Mouse (Mus musculus) MEL (cell line): ENCODE results near the gene Slc39a1. TPM values are rescaled to one million over a fixed set of nuclear protein-coding genes. Genes with fewer than 3 reads are reported as not detected.

Experiments
- DNase-seq: peaks from one replicate; pipeline ENCODE4 v3.0.0; 2011; ENCODE audit warnings: low read depth, low spot score
- H3K27ac ChIP-seq: 2 replicates; pipeline ENCODE4 v1.5.1; 2012; ENCODE audit warnings: low read depth, mild to moderate bottlenecking, control low read depth, low read length, moderate library complexity; ENCODE audit not compliant: control insufficient read depth
- H3K27me3 ChIP-seq, 2 experiments: fragments of 150-350 bp in 1 of 2; sonication (generic) in 1 of 2; 2 replicates each; pipeline ENCODE4 v1.6.1; 2012; ENCODE audit warnings: low read length in 2 of 2, mild to moderate bottlenecking in 2 of 2, improper control_type of control experiment in 1 of 2, moderate library complexity in 1 of 2; ENCODE audit not compliant: insufficient read depth in 2 of 2, control insufficient read depth in 1 of 2
- H3K36me3 ChIP-seq, 2 experiments: 2 replicates each; pipeline ENCODE4 v1.6.1; 2012 to 2014; ENCODE audit warnings: low read length in 2 of 2, improper control_type of control experiment in 1 of 2, inconsistent platforms in 1 of 2, mild to moderate bottlenecking in 1 of 2; ENCODE audit not compliant: insufficient read depth in 2 of 2, control insufficient read depth in 1 of 2
- H3K4me1 ChIP-seq, 2 experiments: fragments of 150-350 bp in 1 of 2; sonication (generic) in 1 of 2; 2 replicates each; pipeline ENCODE4 v1.6.1; 2012; ENCODE audit warnings: low read length in 2 of 2, improper control_type of control experiment in 1 of 2, mild to moderate bottlenecking in 1 of 2; ENCODE audit not compliant: insufficient read depth in 2 of 2, control insufficient read depth in 1 of 2
- H3K4me3 ChIP-seq, 2 experiments: fragments of 150-350 bp in 1 of 2; sonication (generic) in 1 of 2; 2 replicates each; pipeline ENCODE4 v1.5.1; 2012; ENCODE audit warnings: low read depth in 2 of 2, low read length in 2 of 2, mild to moderate bottlenecking in 2 of 2, moderate library complexity in 2 of 2, control low read depth in 1 of 2, improper control_type of control experiment in 1 of 2; ENCODE audit not compliant: control insufficient read depth in 1 of 2, insufficient read depth in 1 of 2
- H3K79me2 ChIP-seq: 2 replicates; pipeline ENCODE4 v1.6.1; 2012; ENCODE audit warnings: mild to moderate bottlenecking, low read length, moderate library complexity; ENCODE audit not compliant: control insufficient read depth, poor library complexity, insufficient read depth
- H3K9ac ChIP-seq: 2 replicates; pipeline ENCODE4 v1.6.1; 2012; ENCODE audit warnings: low read depth, mild to moderate bottlenecking, control low read depth, low read length, moderate library complexity; ENCODE audit not compliant: control insufficient read depth, poor library complexity, severe bottlenecking
- H3K9me3 ChIP-seq: fragments of 150-350 bp; sonication (generic); replicated peaks from 2 replicates; pipeline ENCODE4 v1.6.1; 2012; ENCODE audit warnings: mild to moderate bottlenecking, low read length, improper control_type of control experiment, moderate library complexity; ENCODE audit not compliant: insufficient read depth
- CHD1 ChIP-seq: IDR thresholded peaks from 2 replicates; pipeline ENCODE4 v1.6.1; 2012; ENCODE audit warnings: low read depth, mild to moderate bottlenecking, inconsistent platforms, low read length, improper control_type of control experiment
- CHD2 ChIP-seq: IDR thresholded peaks from 2 replicates; pipeline ENCODE4 v1.6.1; 2011; ENCODE audit warnings: low read length, improper control_type of control experiment
- CTCF ChIP-seq, 3 experiments: IDR thresholded peaks in 2 of 3; conservative IDR thresholded peaks in 1 of 3; 2 replicates each; pipeline ENCODE4 v1.5.1; 2011 to 2012; ENCODE audit warnings: low read length in 3 of 3, low read depth in 2 of 3, mild to moderate bottlenecking in 2 of 3, improper control_type of control experiment in 1 of 3, inconsistent platforms in 1 of 3, mixed read lengths in 1 of 3, moderate library complexity in 1 of 3; ENCODE audit not compliant: control insufficient read depth in 1 of 3, insufficient read depth in 1 of 3, poor library complexity in 1 of 3, severe bottlenecking in 1 of 3
- ELF1 ChIP-seq: IDR thresholded peaks from 2 replicates; pipeline ENCODE4 v1.6.1; 2014; ENCODE audit warnings: low read depth, mild to moderate bottlenecking, inconsistent platforms, low read length, improper control_type of control experiment, moderate library complexity
- EP300 ChIP-seq, 2 experiments: IDR thresholded peaks; 2 replicates each; pipeline ENCODE4 v1.6.1; 2011; ENCODE audit warnings: improper control_type of control experiment in 2 of 2, low read length in 2 of 2, low read depth in 1 of 2, mild to moderate bottlenecking in 1 of 2
- ETS1 ChIP-seq: IDR thresholded peaks from 2 replicates; pipeline ENCODE4 v1.6.1; 2012; ENCODE audit warnings: low read depth, mild to moderate bottlenecking, inconsistent platforms, low read length, improper control_type of control experiment, moderate library complexity
- GABPA ChIP-seq: IDR thresholded peaks from 2 replicates; pipeline ENCODE4 v1.6.1; 2012; ENCODE audit warnings: low read depth, mild to moderate bottlenecking, inconsistent platforms, low read length, improper control_type of control experiment, moderate library complexity
- JUND ChIP-seq: IDR thresholded peaks from 2 replicates; pipeline ENCODE4 v1.6.1; 2011; ENCODE audit warnings: low read depth, mild to moderate bottlenecking, improper control_type of control experiment, low read length
- KAT2A ChIP-seq: conservative IDR thresholded peaks from 2 replicates; pipeline ENCODE4 v1.6.1; 2012; ENCODE audit warnings: low read depth, low read length, improper control_type of control experiment, inconsistent platforms
- MAFK ChIP-seq: IDR thresholded peaks from 2 replicates; pipeline ENCODE4 v1.6.1; 2011; ENCODE audit warnings: low read depth, mild to moderate bottlenecking, low read length, improper control_type of control experiment, borderline replicate concordance
- MAX ChIP-seq: IDR thresholded peaks from 2 replicates; pipeline ENCODE4 v1.6.1; 2011; ENCODE audit warnings: low read length, improper control_type of control experiment
- MYB ChIP-seq: IDR thresholded peaks from 2 replicates; pipeline ENCODE4 v1.6.1; 2011; ENCODE audit warnings: mild to moderate bottlenecking, low read depth, low read length, improper control_type of control experiment
- MYC ChIP-seq: IDR thresholded peaks from 2 replicates; pipeline ENCODE4 v1.6.1; 2011; ENCODE audit warnings: low read depth, mild to moderate bottlenecking, low read length, improper control_type of control experiment, moderate library complexity
- NELFE ChIP-seq: IDR thresholded peaks from 2 replicates; pipeline ENCODE4 v1.6.1; 2011; ENCODE audit warnings: low read depth, low read length, improper control_type of control experiment
- NRF1 ChIP-seq: IDR thresholded peaks from 2 replicates; pipeline ENCODE4 v1.6.1; 2014; ENCODE audit warnings: low read depth, mild to moderate bottlenecking, inconsistent platforms, low read length, improper control_type of control experiment, moderate library complexity; ENCODE audit not compliant: poor library complexity, insufficient read depth, severe bottlenecking
- POLR2A ChIP-seq, 2 experiments: IDR thresholded peaks; 2 replicates each; pipeline ENCODE4 v1.6.1; 2011 to 2012; ENCODE audit warnings: low read length in 2 of 2, mild to moderate bottlenecking in 2 of 2, control low read depth in 1 of 2, improper control_type of control experiment in 1 of 2, low read depth in 1 of 2, moderate library complexity in 1 of 2; ENCODE audit not compliant: control insufficient read depth in 1 of 2, insufficient read depth in 1 of 2, poor library complexity in 1 of 2
- POLR2AphosphoS2 ChIP-seq: IDR thresholded peaks from 2 replicates; pipeline ENCODE4 v1.6.1; 2011; ENCODE audit warnings: low read length, improper control_type of control experiment
- RAD21 ChIP-seq: IDR thresholded peaks from 2 replicates; pipeline ENCODE4 v1.6.1; 2011; ENCODE audit warnings: mild to moderate bottlenecking, low read depth, low read length, improper control_type of control experiment
- RCOR1 ChIP-seq: IDR thresholded peaks from 2 replicates; pipeline ENCODE4 v1.6.1; 2012; ENCODE audit warnings: low read depth, mild to moderate bottlenecking, inconsistent platforms, low read length, improper control_type of control experiment
- SMC3 ChIP-seq: IDR thresholded peaks from 2 replicates; pipeline ENCODE4 v1.6.1; 2011; ENCODE audit warnings: low read depth, low read length, improper control_type of control experiment
- UBTF ChIP-seq: IDR thresholded peaks from 2 replicates; pipeline ENCODE4 v1.6.1; 2012; ENCODE audit warnings: low read depth, mild to moderate bottlenecking, inconsistent platforms, low read length, improper control_type of control experiment, moderate library complexity, borderline replicate concordance; ENCODE audit not compliant: insufficient read depth
- USF1 ChIP-seq: IDR thresholded peaks from 2 replicates; pipeline ENCODE4 v1.6.1; 2014; ENCODE audit warnings: low read depth, mild to moderate bottlenecking, inconsistent platforms, low read length, improper control_type of control experiment, moderate library complexity
- USF2 ChIP-seq, 2 experiments: IDR thresholded peaks; 2 replicates each; pipeline ENCODE4 v1.6.1; 2011 to 2012; ENCODE audit warnings: improper control_type of control experiment in 2 of 2, low read length in 2 of 2, borderline replicate concordance in 1 of 2, inconsistent platforms in 1 of 2, low read depth in 1 of 2, mild to moderate bottlenecking in 1 of 2; ENCODE audit not compliant: insufficient read depth in 1 of 2
- ZC3H11A ChIP-seq: IDR thresholded peaks from 2 replicates; pipeline ENCODE4 v1.6.1; 2012; ENCODE audit warnings: low read depth, mild to moderate bottlenecking, inconsistent platforms, low read length, improper control_type of control experiment
- ZNF384 ChIP-seq: IDR thresholded peaks from 2 replicates; pipeline ENCODE4 v1.6.1; 2012; ENCODE audit warnings: low read depth, mild to moderate bottlenecking, inconsistent platforms, low read length, improper control_type of control experiment
- polyA plus RNA-seq, 2 experiments: library from polyadenylated mRNA; stranded (reverse) in 1 of 2; unstranded in 1 of 2; fragments of >175 nt in 1 of 2; fragments of >200 nt in 1 of 2; gene quantifications; 2 replicates each; pipeline versions ENCODE4 v1.2.1 to v1.2.4; 2012; ENCODE audit warnings: low replicate concordance in 2 of 2, low read depth in 1 of 2; ENCODE audit not compliant: insufficient read length in 2 of 2, insufficient read depth in 1 of 2, missing spikeins in 1 of 2
- total RNA-seq: library from RNA; depleted of rRNA; stranded (reverse); fragments of 300-350 nt; gene quantifications from 2 replicates; pipeline ENCODE4 v1.2.3, GENCODE M21; 2012

Slc39a1 gene
- total and polyA plus RNA-seq, 3 experiments, result 58.5 to 80.5 (median 61.7) TPM

GRCm38 (mm10) chr3:90280708-90281107 lies 32.7 kb downstream of the Slc39a1 start:
- Histone ChIP-seq H3K4me3 (no peak overlapping the region), H3K4me1 (no peaks in the 10 kb centered on the region), H3K9ac (no peak overlapping the region), H3K27me3 (no peaks in the 10 kb centered on the region), H3K36me3 (peaks cover 0 to 9% of the 10 kb centered on the region in 2 experiments; a peak in 2 of 4 replicates), H3K79me2 (no peaks in the 10 kb centered on the region), H3K27ac (no peak overlapping the region), H3K9me3 (no peaks in the 10 kb centered on the region)
- no peak for TF ChIP-seq JUND
- TF ChIP-seq GABPA, result no peak
- TF ChIP-seq MYC, result no peak
- no peak for TF ChIP-seq ETS1
- no peak for TF ChIP-seq UBTF
- no peak for TF ChIP-seq USF2 (IDR thresholded peaks at IDR 0.05; ENCODE audit: borderline replicate concordance in 1 of 2, insufficient read depth in 1 of 2, low read depth in 1 of 2, low read length in 2 of 2)
- TF ChIP-seq MYB, result no peak
- TF ChIP-seq RCOR1, result no peak
- no peak for TF ChIP-seq MAFK
- TF ChIP-seq ZNF384, result no peak
- no peak for TF ChIP-seq NELFE
- TF ChIP-seq CHD2, result no peak
- TF ChIP-seq POLR2A (IDR thresholded peaks at IDR 0.05; ENCODE audit: control insufficient read depth in 1 of 2, insufficient read depth in 1 of 2, low read depth in 1 of 2, low read length in 2 of 2, poor library complexity in 1 of 2), result no peak
- TF ChIP-seq MAX, result no peak
- no peak for TF ChIP-seq POLR2AphosphoS2
- TF ChIP-seq KAT2A, result no peak
- TF ChIP-seq CHD1, result no peak
- TF ChIP-seq ELF1, result no peak
- TF ChIP-seq EP300 (IDR thresholded peaks at IDR 0.05; ENCODE audit: low read depth in 1 of 2, low read length in 2 of 2), result no peak
- DNase-seq, result no peak

- Histone ChIP-seq H3K27ac (no peak overlapping the region), H3K27me3 (no peaks in the 10 kb centered on the region), H3K4me1 (no peaks in the 10 kb centered on the region), H3K79me2 (no peaks in the 10 kb centered on the region), H3K9ac (no peak overlapping the region), H3K36me3 (peaks cover 0 to 6% of the 10 kb centered on the region in 2 experiments; a peak in 1 of 4 replicates), H3K9me3 (no peaks in the 10 kb centered on the region), H3K4me3 (no peak overlapping the region)
- DNase-seq, result peak; percentile 36
- TF ChIP-seq MYB (no peak), MYC (peak; percentile 77; the same call in 1 of the 2 replicates), SMC3 (peak; percentile 37; the same call in 1 of the 2 replicates), RAD21 (peak; percentile 27), NELFE (no peak), NRF1 (no peak), CTCF (IDR thresholded peaks at IDR 0.05 in 2 of 3, conservative IDR thresholded peaks at IDR 0.05 in 1 of 3; ENCODE audit: control insufficient read depth in 1 of 3, insufficient read depth in 1 of 3, low read depth in 2 of 3, low read length in 3 of 3, poor library complexity in 1 of 3, severe bottlenecking in 1 of 3) (peak; percentile 7 to 55 (median 29); a peak in 3 of 6 replicates), POLR2AphosphoS2 (no peak), ZC3H11A (peak; percentile 32; the same call in 1 of the 2 replicates), USF1 (no peak)
Observed at GRCm38 (mm10) chr3:90284150-90284549, 36.2 kb downstream of the Slc39a1 start.
